Mouse (Mus musculus): ENCODE data around the gene Coq10b.

Coq10b gene

DNA sequence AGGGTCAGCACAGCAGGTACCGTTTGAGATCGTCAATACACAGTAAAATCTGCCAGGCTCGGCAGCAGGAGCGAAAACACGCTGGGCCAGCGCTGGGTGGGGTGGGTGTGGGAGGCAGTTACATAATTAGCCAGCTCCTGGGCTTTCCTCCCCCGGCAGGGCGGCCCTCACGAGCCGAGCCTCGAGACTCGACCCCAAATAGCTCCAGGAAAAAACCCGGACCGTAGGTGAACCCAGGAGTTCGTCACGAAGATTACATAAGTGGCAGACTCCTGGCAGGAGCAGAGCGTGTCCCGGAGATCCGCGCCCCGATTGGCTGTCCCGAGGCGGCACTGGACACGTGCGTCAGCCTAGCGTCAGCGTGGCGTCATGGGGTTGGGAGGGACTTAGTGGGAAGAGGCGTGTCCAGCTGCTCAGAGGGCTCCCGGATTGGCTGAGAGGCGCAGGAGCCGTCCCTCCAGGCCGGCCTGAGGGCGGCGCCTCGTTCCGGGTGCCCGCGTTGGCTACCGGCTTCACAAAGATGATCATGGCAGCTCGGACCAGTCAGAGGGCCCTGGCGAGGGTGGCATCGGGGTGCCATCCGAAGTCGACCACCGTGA is at the start of gene Coq10b:
Coq10b (plus strand) TSS at position 416 of the 599 bp plus-strand sequence.
- DNase-seq (ENCODE audit: low read depth) = peak; percentile 97

DNA sequence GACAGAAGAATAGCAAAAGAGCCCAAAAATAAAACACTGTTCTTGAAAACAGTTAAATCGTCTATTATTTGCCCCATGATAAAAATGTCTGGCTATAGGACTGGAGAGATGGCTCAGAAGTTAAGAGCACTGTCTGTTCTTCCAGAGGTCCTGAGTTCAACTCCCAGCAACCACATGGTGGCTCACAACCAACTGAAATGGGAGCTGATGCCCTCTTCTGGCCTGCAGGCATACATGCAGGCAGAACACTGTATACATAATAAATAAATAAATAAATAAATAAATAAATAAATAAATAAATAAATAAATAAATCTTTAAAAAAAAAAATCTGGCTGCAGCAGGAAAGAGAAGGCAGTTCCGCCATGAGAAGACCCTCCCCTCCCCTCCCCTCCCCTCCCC is 44.3 kb upstream of the Coq10b start:
- peak; percentile 41 for DNase-seq (ENCODE audit: low read depth)

DNA sequence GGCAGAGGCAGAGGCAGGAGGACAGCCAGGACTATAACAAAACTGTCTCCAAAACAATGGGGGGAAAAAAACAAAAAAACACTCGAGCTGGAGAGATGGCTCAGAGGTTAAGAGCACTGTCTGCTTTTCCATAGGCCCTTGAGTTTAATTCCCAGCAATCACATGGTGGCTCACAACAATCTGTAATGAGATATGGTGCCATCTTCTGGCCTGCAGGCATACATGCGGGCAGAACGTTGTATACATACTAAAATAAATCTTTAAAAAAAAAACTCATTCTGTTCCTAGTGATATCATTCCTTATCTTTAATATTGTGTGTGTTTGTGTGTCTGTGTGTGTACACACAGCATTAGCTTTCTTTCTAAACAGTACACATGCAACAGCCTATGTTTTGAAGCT is 40.1 kb upstream of the Coq10b start:
- DNase-seq (ENCODE audit: low read depth) = peak; percentile 64

DNA sequence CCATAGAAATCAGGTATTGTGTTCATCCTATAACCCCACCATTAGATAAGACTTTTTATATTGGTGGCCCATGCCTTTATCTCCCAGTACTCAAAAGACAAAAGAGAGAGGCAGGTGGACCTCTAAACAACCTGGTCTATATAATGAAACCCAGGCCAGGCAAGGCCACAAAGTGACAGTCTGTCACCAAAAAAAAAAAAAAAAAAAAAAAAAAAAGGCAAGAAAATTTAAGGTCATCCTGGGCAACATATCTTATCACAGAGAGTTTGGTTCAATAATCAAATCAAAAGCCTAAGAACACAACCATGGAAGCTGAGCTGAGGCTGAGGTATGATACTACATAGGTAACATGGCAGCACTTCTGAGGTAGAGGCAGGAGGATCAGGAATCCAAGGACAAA is 30.7 kb upstream of the Coq10b start:
- DNase-seq (ENCODE audit: low read depth) = no peak

DNA sequence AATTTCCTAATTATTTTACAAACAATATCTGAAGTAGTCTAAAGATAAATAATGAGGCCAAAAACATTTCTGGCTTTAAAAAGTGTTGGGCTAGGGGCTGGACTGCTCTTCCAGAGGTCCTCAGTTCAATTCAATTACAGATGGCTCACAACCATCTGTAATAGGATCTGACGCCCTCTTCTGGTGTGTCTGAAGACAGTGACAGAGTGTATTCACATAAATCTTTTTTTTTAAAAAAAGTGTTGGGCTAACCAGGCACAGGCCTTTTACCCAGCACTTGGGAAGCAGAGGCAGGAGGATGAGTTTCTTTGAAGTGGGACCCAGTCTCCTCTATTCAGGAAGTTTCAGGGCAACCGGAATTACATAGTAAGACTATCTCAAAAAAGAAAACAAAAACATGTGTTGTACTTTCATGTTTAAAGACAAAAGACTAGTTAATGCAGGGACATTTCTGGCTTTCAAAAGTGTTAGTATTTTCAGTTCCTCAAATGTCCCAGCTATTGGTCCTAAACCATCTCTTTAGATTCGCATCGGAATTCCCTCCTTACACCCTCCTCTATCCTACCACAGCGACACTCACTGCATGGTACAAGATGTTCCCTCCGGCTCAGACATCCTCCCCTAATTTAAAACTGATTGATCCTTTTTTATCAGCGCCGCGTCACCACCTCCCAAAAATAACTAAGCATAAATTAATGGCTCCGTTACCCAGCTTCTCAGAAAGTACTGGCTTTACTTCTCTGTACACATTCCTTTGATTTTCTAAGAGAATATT is 26.7 kb upstream of the Coq10b start:
- peak; percentile 23 for DNase-seq (ENCODE audit: low read depth)

DNA sequence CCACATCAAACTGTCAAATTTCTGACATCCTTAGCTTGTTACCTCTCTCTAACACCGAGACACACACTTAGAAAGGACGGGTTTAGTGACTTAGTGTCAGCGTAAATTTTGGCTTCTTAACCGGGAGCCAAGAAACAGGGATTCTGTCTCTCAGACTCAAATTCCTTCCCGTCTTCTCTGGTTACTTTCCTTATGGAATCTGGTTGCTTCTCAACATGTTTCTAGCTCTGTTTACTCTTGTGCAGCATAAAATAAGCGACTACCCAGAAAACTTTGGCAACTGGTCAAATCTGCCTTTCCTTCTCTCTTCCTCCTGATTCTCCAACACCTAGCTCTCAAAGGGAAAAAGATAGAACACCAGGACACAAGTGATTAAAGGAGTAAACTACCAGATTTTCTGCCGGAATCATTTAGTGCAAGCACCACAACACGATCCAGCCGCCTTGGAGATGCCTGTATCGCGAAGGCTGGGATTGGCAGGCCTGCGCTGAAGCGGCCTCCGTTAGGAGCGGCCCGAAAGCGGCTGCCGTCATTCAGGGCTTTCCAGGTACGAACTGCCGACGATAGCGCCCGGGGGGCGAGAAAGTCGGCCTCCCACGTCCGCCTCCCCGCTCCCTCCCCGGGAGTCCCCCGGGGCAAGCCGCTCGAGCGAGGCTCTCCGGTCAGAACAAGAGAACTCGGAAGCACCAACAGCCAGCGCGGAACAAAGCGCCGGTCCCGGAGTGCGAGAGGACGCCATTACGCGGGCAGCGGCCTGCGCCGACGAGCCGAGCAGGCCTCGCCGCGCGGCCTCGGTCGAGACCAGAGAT is 25.9 kb upstream of the Coq10b start:
- no peak for DNase-seq (ENCODE audit: low read depth)

DNA sequence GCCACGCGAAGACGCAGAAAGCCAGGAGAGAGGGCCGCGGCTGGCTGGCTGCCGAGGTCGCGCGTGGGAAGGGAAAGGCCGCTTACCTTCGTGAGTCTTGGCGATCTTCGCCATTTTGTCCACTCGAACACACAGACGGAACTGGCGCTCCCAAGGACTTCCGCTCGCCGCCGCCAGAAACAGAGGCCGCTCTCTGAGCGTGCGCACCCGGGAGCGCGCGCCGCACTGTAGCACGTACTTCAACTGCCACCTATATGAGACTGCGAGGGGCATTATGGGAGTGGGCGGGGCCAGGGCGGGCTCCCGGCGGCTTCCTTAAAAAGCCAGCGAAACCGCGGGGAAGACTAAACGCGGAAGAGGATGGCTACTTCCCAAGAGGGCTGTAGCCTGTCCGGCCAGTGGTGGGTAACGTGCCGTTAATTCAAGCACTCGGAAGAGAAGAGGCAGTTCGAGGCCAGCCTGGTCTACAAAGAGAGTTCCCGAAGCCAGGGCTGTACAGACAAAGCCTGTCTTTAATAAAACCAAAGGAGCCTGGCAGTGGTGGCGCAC is 25.2 kb upstream of the Coq10b start, which contains the start of gene Sf3b1:
Sf3b1 (minus strand) TSS at position 229 of the 549 bp plus-strand sequence.
- DNase-seq (ENCODE audit: low read depth) = peak; percentile 99

DNA sequence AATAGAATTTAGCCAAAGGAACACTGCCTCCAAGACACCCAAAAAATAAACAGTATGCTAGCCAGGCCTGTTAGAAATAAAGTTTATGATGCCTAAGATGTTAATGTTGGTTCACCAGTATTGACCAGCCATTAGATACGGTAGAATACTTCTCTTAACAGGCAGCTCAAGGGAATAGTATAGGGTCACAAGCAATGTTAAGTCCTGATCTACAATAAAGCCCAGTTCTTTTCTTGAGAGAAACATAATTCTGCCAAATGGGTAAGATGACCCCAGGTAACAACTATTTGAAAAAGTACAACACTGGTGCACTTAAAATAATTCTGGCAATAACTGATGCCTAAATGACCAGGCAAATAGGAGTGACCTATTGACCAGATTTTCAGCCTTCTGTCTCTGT is 24.6 kb upstream of the Coq10b start:
- DNase-seq (ENCODE audit: low read depth) = peak; percentile 27

DNA sequence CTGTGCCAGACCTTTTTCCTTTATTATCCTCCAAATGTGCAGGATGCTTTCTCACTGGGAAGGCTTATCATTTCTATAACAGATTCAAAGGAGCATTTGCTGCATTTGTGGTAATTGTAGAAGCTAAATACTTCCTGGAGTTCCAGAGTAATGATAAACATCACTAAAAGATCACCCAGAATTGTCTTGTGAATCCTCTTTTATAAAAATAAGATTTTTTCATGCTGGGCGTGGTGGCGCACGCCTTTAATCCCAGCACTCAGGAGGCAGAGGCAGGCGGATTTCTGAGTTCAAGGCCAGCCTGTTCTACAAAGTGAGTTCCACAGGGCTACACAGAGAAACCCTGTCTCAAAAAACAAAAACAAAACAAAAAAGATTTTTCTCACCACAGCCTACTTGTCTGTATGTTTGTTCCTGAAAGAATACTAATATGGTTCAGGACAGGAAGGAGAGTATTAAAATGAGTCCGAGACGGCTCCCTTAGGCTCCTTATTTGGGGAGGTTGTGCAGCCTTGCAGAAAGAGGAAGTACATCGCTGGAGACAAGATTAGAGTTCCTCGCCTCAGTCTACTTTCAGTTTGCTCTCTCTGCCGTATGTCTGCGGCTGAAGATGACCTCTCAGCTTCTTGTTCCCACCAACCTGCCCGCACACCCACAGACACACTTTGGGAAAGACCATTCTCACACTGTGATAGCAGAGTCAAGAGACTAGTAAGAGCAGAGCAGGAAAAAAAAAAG is 23.9 kb upstream of the Coq10b start:
- peak; percentile 93 for DNase-seq (ENCODE audit: low read depth)

DNA sequence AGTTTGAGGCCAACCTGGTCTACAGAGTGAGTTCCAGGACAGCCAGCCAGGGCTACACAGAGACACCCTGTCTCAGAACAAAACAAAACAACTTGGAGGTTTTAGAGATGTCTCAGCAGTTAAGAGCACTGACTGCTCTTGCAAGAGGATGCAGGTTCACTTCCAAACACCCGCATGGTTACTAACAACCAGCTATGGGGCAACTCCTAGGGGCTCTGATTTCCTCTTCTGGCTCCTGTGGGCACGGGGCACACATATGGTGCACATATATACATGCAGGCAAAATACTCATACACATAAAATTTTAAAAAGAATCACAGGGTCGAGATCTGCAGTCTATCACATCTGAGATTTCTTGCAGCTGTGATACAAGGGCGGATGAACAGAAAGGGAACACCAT is 23.1 kb upstream of the Coq10b start:
- DNase-seq (ENCODE audit: low read depth) = peak; percentile 56

DNA sequence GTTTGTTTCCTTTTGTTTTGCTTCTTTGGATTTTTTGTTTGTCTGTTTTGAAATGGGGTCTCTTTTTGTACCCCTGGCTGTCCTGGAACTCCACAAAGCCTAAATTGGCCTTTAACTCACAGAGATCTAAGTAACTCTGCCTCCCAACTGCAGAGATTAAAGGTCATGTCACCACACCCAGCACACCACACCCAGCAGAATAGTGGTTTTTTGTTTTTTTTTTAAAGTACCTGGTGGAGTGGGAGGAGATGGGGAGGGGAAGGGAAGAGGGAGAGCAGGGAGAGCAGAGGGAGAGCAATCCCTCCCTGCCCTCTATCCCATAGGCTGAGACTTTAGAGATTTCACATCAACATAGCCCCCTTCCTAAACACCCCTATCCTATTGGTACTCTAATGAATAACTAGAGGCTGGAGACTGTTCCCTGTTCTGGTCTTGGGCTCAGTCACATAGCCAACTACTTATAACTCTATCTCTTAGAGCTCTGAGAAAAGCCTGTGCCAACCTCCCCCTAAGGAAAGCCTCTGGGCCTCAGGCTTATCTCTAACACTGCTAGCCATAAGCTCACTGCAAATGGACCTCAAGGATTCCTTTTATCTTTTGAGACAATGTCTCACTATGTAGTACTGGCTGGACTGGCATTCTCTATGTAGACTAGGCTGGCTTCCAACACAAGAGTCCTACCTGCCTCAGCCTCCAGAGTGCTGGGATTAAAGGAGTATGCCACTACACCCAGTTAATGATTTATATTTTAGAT is 21.4 kb upstream of the Coq10b start:
- DNase-seq (ENCODE audit: low read depth) = no peak

DNA sequence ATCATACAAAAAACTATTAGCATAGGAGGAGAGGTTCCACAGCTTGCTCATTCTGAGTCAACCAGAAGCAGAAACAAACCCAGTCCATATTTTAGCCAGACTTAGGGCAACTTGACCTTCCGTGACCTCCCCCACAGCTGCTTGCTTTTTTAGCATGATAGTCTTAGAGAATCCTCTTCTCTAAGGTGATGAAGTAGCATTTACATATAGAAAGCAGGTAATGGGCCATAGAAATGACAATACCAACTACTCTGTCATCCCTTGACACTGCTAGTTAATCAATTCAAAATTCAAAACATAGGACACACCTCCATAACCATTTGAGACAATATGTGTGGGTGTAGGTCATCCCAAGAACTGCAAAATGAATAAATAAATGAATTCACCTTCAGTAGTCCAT is 12.6 kb upstream of the Coq10b start:
- DNase-seq (ENCODE audit: low read depth) = no peak

DNA sequence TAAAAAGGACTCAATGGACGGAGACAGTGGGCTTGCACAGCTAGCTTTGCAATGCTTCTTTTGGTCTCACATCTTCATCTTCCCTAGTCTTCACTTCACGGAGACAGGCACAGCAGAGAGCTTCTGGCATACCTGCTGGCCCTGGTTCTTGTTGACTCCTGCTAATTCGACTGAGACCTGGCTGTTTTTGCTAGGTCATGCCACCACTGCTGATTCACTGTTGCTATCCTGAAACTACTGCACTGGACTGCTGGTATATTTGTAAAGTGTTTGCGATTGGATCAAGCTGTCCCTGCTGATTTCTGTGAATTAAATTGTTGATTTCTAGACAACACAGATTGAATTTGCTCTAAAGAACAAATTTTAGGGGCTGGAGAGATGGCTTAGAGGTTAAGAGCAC is 10.9 kb upstream of the Coq10b start:
- no peak for DNase-seq (ENCODE audit: low read depth)

DNA sequence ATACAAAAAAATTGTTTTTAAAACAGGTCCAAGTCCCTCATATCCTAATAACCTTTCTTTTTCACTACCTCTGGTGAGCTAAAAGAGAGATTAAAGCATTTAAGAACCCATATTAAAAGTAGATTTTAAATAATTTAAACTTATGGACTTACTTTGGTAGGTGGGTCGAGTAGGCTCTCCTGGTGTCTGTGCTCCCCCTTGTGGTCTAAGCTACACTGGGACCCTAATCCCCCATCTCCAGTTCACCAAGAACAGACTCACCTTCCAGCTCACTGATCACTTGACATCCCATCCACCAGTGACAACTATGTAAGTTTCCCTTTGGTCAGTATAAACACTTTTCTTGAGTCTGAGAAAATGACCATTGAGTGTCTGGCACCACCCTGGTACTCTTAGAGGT is 10.3 kb upstream of the Coq10b start:
- DNase-seq (ENCODE audit: low read depth) = peak; percentile 27

DNA sequence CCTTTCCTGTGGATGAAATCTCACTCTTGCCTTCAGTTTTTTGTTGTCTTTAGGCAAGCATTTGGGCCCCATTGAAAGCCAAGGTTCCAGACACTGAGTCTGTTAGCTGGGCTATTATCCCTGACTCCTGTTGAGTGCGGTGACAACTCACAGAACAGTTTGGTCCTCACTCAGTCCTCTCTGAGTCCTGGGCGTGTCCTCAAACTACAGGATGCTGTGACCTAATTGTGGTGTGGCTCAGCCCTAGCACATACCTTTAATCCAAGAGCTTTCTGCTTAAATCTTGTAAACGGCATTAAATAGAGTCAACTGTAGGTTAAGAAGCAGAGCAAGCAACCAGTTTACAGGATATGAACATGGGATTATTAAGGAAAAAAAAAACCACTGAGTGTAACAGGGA is 9.4 kb upstream of the Coq10b start:
- DNase-seq (ENCODE audit: low read depth) = peak; percentile 56

DNA sequence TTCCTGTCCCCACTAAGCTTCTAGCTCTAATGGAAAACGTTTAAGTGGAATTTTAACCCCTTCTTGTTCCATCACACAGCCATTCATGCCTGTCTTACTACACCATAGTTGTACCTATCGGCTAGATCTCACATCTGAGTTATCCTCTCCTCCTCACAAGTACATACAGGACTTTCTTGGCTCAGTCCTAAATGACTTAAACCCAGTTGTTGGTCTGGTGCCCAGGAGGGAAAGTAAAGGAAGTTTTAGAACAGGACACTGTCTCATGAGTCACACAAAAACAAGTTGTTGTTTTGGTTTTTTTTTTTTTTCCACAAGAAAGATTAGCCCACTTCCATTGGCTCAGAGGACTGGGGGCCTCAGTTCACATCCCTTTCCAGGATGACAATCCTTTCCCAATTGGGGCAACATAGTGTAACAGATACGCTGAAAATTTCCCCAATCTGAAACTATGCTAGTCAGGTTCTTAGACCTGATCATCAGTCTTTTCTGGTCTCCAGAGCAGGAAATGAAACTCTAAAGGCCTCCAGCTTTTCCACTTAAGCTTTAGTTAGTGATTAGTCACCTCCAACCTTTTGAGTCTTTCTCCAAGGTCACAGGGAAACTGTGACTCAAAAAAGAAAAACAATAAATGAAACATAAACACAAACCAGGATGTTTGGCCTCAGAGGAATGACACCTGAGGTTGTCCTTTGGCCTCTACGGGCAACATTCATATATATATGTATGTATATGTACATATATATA is 3.6 kb upstream of the Coq10b start:
- peak; percentile 50 for DNase-seq (ENCODE audit: low read depth)

DNA sequence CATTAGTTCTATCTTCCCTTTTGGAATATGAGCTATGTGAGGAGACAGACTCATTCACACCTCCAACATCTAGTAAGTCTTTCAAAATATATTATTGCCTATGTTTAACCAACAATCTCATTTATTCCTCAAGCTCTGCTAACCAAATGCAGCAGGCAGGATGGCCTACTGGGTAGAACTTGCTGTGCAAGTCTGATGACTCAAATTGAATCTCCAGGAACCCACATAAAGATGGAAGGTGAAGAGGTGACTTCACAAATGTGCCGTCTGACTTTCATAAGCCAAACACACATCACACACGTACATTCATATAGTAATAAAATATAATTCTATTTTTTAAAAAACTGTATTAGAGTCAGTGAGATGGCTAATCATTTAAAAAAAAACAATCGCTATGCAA is 899 bp upstream of the Coq10b start:
- DNase-seq (ENCODE audit: low read depth) = no peak

DNA sequence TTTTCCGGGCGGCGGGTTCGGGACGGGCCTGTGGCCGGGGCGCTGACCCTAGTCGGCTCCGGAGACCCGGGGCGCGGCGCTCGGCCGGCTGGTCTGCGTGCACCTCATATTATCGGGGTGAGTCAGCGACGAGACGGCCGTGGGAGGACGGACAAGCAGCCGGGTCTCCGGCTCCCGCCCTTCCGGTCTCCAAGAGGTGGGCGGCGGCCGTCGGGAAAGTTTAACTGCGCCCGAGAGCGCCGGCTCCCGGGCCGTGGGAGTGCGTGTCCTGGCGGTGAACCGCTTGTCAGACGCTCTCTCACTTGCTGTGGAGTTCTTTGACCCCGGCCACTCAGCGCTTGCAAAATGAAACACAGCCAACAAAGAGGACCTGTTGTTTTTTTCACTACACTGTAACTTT is 435 bp downstream of the Coq10b start:
- DNase-seq (ENCODE audit: low read depth) = peak; percentile 65

DNA sequence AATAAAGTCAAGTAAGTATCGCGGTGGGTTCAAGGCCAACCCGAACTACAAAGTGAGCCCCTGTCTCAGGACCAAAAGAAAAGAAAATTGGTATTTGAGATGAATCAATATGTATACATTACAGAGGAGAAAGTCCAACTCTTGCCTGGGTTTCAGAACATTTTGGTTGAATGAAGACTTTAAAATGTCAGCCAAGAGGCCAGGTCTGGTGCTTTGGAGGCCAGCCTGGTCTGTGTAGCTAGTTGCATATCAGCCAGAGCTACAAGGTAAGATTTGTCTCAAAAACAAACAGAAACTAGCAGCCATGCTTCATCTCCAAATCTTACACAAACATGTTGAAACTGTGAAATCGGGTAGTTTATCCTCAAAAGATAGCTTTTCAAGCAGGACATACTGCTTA is 1.0 kb downstream of the Coq10b start:
- no peak for DNase-seq (ENCODE audit: low read depth)

DNA sequence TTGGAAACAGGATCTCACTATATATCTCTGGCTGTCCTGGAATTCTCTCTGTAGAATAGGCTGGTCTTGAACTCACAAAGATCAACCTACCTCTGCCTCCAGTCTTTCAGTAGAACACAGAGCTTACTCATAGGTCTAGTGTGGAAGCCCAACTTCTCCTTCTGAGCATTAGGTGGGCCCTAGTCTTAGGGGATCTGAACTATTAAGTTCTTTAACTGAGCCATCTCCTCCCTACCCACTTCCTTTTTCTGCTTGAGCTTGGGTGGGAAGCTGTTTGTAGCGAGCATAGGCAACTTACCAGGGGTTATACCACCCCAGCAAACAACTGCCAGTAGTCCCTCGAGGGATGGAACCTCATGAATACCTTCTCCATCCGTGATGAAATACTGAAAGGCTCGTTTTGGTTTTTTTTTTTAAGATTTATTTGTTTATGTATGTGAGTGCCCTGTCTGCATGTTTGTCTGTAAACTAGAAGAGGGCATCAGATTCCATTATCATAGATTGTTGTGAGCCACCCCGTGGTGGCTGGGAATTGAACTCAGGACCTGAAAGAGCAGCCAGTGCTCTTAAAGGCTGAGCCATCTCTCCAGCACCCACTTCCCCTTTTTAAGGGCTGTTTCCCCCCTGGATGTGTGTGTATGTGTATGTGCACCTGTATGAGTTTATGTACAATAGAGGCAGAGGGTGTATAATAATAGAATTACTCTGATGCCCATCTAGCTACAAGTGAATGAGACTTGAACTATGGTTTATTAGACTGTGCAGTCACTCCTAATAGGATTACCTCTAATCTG is 2.9 kb downstream of the Coq10b start:
- peak; percentile 29 for DNase-seq (ENCODE audit: low read depth)
